Mouse (Mus musculus) small intestine, adult 2 months (tissue): ENCODE data around the gene Hist1h4f.
"Not testable (repeated sequence)": the region's sequence is repeated elsewhere in the genome, so short reads cannot be mapped to it uniquely, and the experiment has no call there.

Source experiments
- CTCF ChIP-seq: fragments of 200-500 bp; IDR thresholded peaks from 2 replicates; pipeline ENCODE4 v1.5.1; 2012; ENCODE audit warnings: low read depth, mild to moderate bottlenecking, control low read depth, inconsistent platforms, low read length, moderate library complexity, mixed read lengths; ENCODE audit not compliant: insufficient replicate concordance, insufficient read length; ENCODE audit errors: extremely low read depth
- POLR2A ChIP-seq: fragments of 200-500 bp; IDR thresholded peaks from 2 replicates; pipeline ENCODE4 v1.6.1; 2012; ENCODE audit warnings: low read depth, mild to moderate bottlenecking, control low read depth, inconsistent platforms, low read length, moderate library complexity

- peak; percentile 88 for TF ChIP-seq POLR2A
- not testable (repeated sequence) for TF ChIP-seq CTCF
Observed at GRCm38 (mm10) chr13:23585442-23586098, 34.1 kb upstream of the Hist1h4f start.
